Mouse (Mus musculus) heart, embryonic 13.5 days (tissue): Measurements from ENCODE around the gene Gipc1. TPM values are rescaled to one million over a fixed set of nuclear protein-coding genes. Genes with fewer than 3 reads are reported as not detected.
A peak's percentile ranks its signal among the peaks of the same experiment; 100 is the strongest.

Experiments
- ATAC-seq: fragments of 200-750 bp; cut with Nextera tagmentation; 2 replicates; pipeline ENCODE4 v1.8.0; 2017; ENCODE audit warnings: moderate TSS enrichment; ENCODE audit not compliant: insufficient number of reproducible peaks, low FRiP score, low TSS enrichment; ENCODE audit errors: extremely low read depth
- H3K27ac ChIP-seq: fragments of 300-500 bp; sonication (generic); replicated peaks from 2 replicates; pipeline ENCODE4 v1.5.1; 2015; ENCODE audit warnings: moderate library complexity, mild to moderate bottlenecking, inconsistent platforms
- H3K27me3 ChIP-seq: fragments of 300-500 bp; sonication (generic); replicated peaks from 2 replicates; pipeline ENCODE4 v1.6.1; 2015; ENCODE audit warnings: mild to moderate bottlenecking, inconsistent platforms
- H3K36me3 ChIP-seq: fragments of 300-500 bp; sonication (generic); 2 replicates; pipeline ENCODE4 v1.6.1; 2015; ENCODE audit warnings: mild to moderate bottlenecking, inconsistent platforms
- H3K4me1 ChIP-seq: fragments of 300-500 bp; sonication (generic); 2 replicates; pipeline ENCODE4 v1.6.1; 2015; ENCODE audit warnings: inconsistent platforms
- H3K4me2 ChIP-seq: fragments of 300-500 bp; sonication (generic); 2 replicates; pipeline ENCODE4 v1.6.1; 2015; ENCODE audit warnings: inconsistent platforms, mild to moderate bottlenecking, moderate library complexity
- H3K4me3 ChIP-seq: fragments of 300-500 bp; sonication (generic); 2 replicates; pipeline ENCODE4 v1.5.1; 2015; ENCODE audit warnings: moderate library complexity, mild to moderate bottlenecking, inconsistent platforms
- H3K9ac ChIP-seq: fragments of 300-500 bp; sonication (generic); 2 replicates; pipeline ENCODE4 v1.6.1; 2015; ENCODE audit warnings: inconsistent platforms, mild to moderate bottlenecking, moderate library complexity
- H3K9me3 ChIP-seq: fragments of 300-500 bp; sonication (generic); 2 replicates; pipeline ENCODE4 v1.6.1; 2016; ENCODE audit warnings: inconsistent platforms
- WGBS: fragments of 180-500 bp; shearing (Covaris S2); methylation state at CpG from one replicate; pipeline ENCODE4 v1.1.7; 2015; ENCODE audit warnings: mixed read lengths; 5-methylcytosine and 5-hydroxymethylcytosine counted together
- polyA plus RNA-seq: library from polyadenylated mRNA; unstranded; fragments of >200 nt; fragmentation: Nextera tagmentation; extraction: Ambion mirVana; gene quantifications from 2 replicates; pipeline ENCODE4 v1.2.1, GENCODE M21; 2015

Gene Gipc1
- polyA plus RNA-seq, 1 experiment from 2014 or later, result 155 TPM

DNA sequence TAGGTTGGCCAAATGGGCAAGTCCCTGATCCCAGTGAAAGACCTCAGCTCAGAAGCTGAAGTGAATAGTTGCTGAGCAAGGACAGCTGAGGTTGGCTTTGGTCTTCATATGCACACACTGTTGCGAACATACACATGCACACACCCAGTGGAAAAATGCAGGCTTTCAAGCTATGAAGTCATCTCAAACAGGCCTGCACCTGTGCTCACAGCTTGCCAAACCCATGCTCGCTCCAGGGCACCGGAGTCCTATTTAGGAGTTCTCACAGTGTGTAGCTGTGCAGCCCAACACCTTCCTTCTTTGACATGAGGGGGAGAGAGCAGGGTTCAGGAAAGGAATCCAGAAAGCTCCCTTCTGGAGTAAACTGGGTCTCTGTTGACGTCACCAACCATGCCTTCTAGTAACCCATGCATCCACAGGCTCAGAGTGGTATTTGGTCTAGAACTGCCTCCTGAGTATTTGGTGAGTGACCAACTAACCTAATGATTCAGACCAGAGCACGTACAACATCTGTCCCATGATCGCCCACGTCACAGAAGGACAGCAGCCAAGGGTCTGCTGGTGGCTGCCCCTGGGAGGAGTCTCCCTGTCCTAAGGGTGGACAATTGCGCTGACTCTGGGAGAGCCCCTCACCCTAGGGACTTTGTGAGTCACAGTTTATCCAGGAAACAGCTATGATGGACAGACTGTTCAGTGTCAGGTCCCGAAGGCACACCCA lies 32.8 kb upstream of the Gipc1 start:
- Histone ChIP-seq H3K4me1 (peaks cover 7% of the 10 kb centered on the region), H3K9me3 (no peaks in the 10 kb centered on the region), H3K4me3 (no peak overlapping the region), H3K36me3 (no peaks in the 10 kb centered on the region), H3K4me2 (no peak overlapping the region), H3K9ac (no peak overlapping the region), H3K27ac (no peak overlapping the region), H3K27me3 (peaks cover 6% of the 10 kb centered on the region; the same call in 1 of the 2 replicates)
- ATAC-seq, result no peak
- WGBS, result 80% methylated on average over 9 of the region's 9 CpGs

DNA sequence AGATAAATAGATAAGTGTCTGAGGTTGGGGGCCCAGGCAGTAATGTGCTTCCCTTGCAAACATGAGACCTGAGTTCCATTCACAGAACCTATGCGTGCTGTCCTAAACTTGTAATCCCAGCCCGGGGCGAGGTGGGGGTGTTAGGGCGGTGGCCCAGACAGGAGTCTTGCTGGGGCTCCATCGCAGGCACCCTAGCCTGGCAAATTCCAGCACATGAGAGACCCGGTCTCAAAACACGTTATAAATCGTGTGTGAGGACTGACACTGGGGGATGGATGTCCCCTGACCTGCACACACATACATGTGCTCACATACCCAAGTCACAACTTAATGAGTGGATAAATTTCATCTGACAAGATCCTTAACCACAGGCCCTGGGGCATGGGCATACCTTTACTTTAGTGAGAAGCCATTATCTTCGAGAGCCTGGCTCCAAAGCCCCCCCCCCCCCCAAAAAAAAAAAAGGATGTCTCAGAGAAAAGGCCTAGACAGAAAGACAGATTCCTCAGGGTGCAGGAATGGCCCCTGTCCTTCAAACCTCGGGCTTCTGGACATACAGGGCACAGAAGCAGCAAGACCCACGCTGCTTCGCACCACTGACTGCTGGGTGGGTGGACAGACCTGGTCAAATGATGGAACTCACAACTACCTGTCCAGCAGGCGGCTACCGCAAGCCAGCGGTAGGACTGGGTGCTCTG lies 30.6 kb upstream of the Gipc1 start:
- Histone ChIP-seq H3K36me3 (no peaks in the 10 kb centered on the region), H3K9me3 (no peaks in the 10 kb centered on the region), H3K27me3 (peaks cover 6% of the 10 kb centered on the region; the same call in 1 of the 2 replicates), H3K27ac (no peak overlapping the region), H3K9ac (peak overlapping the region; percentile 71), H3K4me1 (peaks cover 7% of the 10 kb centered on the region), H3K4me2 (peak overlapping the region; percentile 71), H3K4me3 (peak overlapping the region; percentile 45)
- ATAC-seq, result no peak
- WGBS, result 54% methylated on average over 15 of the region's 15 CpGs

- H3K9me3 ChIP-seq, result no peaks in the 10 kb centered on the region
- H3K27ac ChIP-seq, result no peak overlapping the region
- ATAC-seq, result no peak; the same call in 1 of the 2 replicates
- H3K4me2 ChIP-seq, result peak overlapping the region; percentile 71
- 6% methylated on average over 23 of the region's 23 CpGs for WGBS
- H3K27me3 ChIP-seq, result peaks cover 6% of the 10 kb centered on the region; the same call in 1 of the 2 replicates
- H3K36me3 ChIP-seq, result no peaks in the 10 kb centered on the region
- H3K4me1 ChIP-seq, result peaks cover 7% of the 10 kb centered on the region
- H3K4me3 ChIP-seq, result peak overlapping the region; percentile 45
- H3K9ac ChIP-seq, result peak overlapping the region; percentile 71
Measured at GRCm38 (mm10) chr8:83622389-83622989, 30.0 kb upstream of the Gipc1 start.

DNA sequence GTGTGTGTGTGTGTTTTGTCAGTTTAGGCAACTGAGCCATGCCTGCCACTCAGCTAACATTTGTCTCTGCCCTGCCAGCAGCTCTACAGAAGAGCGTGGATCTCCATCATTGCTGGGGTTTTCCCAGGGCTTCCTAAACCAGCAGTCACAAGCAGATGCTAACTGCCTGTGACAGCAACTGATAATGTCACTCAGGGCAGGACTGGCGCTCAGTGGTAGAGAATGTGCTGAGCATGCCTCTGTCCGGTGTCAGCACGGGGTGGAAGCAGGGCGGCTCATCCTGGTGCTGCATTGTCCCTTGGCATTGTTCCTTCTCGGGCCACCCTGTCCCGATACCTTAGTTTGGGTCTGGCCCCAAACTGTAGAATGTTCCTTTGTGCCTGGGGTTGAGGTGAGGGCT lies 28.9 kb upstream of the Gipc1 start:
- WGBS, result 55% methylated on average over 7 of the region's 7 CpGs
- Histone ChIP-seq H3K27me3 (peaks cover 6% of the 10 kb centered on the region; the same call in 1 of the 2 replicates), H3K4me2 (no peak overlapping the region), H3K9me3 (no peaks in the 10 kb centered on the region), H3K9ac (no peak overlapping the region), H3K36me3 (no peaks in the 10 kb centered on the region), H3K4me3 (no peak overlapping the region), H3K27ac (no peak overlapping the region), H3K4me1 (peaks cover 7% of the 10 kb centered on the region)
- ATAC-seq, result no peak

DNA sequence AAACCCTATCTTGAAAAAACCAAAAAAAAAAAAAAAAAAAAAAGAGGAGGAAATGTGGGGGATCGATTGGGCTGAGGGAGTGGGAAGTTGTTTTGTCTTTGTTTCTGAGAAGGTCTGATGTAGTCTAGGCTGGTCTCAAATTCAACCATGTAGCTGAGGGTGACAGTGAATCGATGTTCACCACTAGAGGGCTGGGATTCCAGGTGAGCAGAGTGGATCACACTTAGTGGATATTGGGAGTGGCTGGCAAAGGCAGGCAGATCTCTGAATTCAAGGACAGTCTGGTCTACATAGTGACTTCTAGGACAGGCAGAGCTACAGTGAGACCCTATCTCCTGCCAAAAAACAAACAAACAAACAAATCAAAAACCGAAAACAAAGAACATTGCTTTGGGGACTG lies 27.7 kb upstream of the Gipc1 start:
- peaks cover 7% of the 10 kb centered on the region for H3K4me1 ChIP-seq
- H3K9ac ChIP-seq, result no peak overlapping the region
- no peak for ATAC-seq
- no peak overlapping the region for H3K4me2 ChIP-seq
- no peaks in the 10 kb centered on the region for H3K36me3 ChIP-seq
- no peak overlapping the region for H3K27ac ChIP-seq
- no peaks in the 10 kb centered on the region for H3K9me3 ChIP-seq
- peaks cover 6% of the 10 kb centered on the region; the same call in 1 of the 2 replicates for H3K27me3 ChIP-seq
- WGBS, result 38% methylated on average over 3 of the region's 3 CpGs
- H3K4me3 ChIP-seq, result no peak overlapping the region

- no peak for ATAC-seq
- H3K9ac ChIP-seq, result no peak overlapping the region
- H3K27ac ChIP-seq, result no peak overlapping the region
- 72% methylated on average over 6 of the region's 6 CpGs for whole genome bisulfite sequencing
- H3K4me2 ChIP-seq, result no peak overlapping the region
- no peaks in the 10 kb centered on the region for H3K36me3 ChIP-seq
- no peak overlapping the region for H3K4me3 ChIP-seq
- H3K27me3 ChIP-seq, result peaks cover 6% of the 10 kb centered on the region; the same call in 1 of the 2 replicates
- no peaks in the 10 kb centered on the region for H3K9me3 ChIP-seq
- peaks cover 7% of the 10 kb centered on the region for H3K4me1 ChIP-seq
Measured at GRCm38 (mm10) chr8:83625676-83626299, 26.7 kb upstream of the Gipc1 start.

- 71% methylated on average over 7 of the region's 7 CpGs for WGBS
- Histone ChIP-seq H3K4me1 (no peaks in the 10 kb centered on the region), H3K9me3 (0 out of 2 replicates have a peak, but pooled peaks cover 4% of the 10 kb centered on the region), H3K27me3 (no peaks in the 10 kb centered on the region), H3K4me2 (no peak overlapping the region), H3K27ac (no peak overlapping the region), H3K9ac (no peak overlapping the region), H3K4me3 (no peak overlapping the region), H3K36me3 (no peaks in the 10 kb centered on the region)
- no peak for ATAC-seq
Measured at GRCm38 (mm10) chr8:83632083-83632707, 20.3 kb upstream of the Gipc1 start.

DNA sequence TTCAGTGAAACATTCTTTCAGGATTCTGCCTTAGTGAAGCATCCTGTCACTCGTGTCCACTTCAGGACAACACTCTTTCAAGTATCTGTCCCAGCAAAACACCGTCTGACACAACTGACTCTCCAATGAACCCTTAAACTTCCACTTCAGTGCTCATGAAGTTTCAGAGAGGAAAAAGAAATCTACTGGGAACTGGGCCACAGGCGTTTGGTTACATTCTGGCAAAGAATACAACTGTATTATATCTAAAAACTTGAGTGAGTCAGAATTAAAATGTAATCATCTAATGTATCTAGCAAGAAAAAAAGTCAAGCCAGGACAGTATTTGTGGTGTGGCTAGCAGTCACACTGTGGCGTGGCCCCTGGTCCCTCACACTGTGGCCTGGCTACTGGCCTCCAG lies 13.6 kb upstream of the Gipc1 start:
- H3K27ac ChIP-seq, result no peak overlapping the region
- 55% methylated on average over 4 of the region's 4 CpGs for WGBS
- ATAC-seq, result no peak
- no peak overlapping the region for H3K4me3 ChIP-seq
- no peak overlapping the region for H3K4me2 ChIP-seq
- H3K9ac ChIP-seq, result no peak overlapping the region
- no peaks in the 10 kb centered on the region for H3K36me3 ChIP-seq
- 0 out of 2 replicates have a peak, but pooled peaks cover 4% of the 10 kb centered on the region for H3K9me3 ChIP-seq
- H3K27me3 ChIP-seq, result peaks cover 3% of the 10 kb centered on the region; the same call in 1 of the 2 replicates
- no peaks in the 10 kb centered on the region for H3K4me1 ChIP-seq

DNA sequence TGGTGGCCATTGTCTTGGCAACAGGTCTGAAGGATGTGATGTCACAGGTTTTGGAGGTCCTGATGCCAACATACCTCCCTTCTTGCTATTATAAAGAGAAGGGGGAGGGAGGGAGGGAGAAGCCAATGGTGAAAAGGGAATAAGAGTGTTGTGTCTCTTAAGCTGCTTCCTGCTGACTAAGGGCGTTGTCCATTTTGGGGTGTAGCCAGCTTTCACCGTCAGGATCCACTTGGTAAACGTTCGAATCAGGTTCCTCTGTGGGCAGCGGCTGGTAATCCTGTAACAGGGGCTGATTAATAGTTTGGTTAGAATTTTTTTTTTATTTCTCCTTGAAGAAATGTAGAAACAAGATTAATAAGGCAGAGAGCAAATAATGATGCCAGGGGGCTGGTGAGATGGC lies 12.8 kb upstream of the Gipc1 start:
- Histone ChIP-seq H3K36me3 (no peaks in the 10 kb centered on the region), H3K4me3 (no peak overlapping the region), H3K27ac (no peak overlapping the region), H3K9me3 (0 out of 2 replicates have a peak, but pooled peaks cover 4% of the 10 kb centered on the region), H3K4me2 (no peak overlapping the region), H3K9ac (no peak overlapping the region), H3K27me3 (peaks cover 8% of the 10 kb centered on the region; the same call in 1 of the 2 replicates), H3K4me1 (no peaks in the 10 kb centered on the region)
- ATAC-seq, result no peak
- 69% methylated on average over 5 of the region's 5 CpGs for WGBS

DNA sequence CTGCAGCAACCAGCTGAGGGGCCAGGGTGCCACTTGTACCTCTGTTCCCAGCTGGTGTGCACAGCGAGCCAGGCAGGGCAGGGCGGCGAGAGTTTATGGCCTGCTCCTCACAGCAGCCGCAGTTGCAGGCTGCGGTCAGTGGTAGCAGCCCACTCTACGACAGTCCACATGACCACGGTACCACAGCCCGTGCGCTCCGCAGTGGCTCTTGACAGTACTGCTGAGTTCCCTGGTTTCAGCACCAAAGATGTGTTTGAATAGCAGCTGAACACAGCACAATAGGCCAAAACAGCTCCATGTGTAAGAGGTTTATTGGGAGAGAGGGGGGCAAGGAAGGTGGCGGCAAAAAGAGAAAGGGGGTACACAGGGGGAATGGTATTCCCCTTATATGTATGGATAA lies 5.0 kb upstream of the Gipc1 start:
- 87% methylated on average over 11 of the region's 11 CpGs for WGBS
- H3K9me3 ChIP-seq, result no peaks in the 10 kb centered on the region
- peaks cover 4% of the 10 kb centered on the region; the same call in 1 of the 2 replicates for H3K4me1 ChIP-seq
- no peaks in the 10 kb centered on the region for H3K36me3 ChIP-seq
- no peak overlapping the region for H3K4me3 ChIP-seq
- no peak overlapping the region for H3K27ac ChIP-seq
- H3K27me3 ChIP-seq, result peaks cover 11% of the 10 kb centered on the region; the same call in 1 of the 2 replicates
- H3K9ac ChIP-seq, result no peak overlapping the region
- no peak for ATAC-seq
- H3K4me2 ChIP-seq, result no peak overlapping the region
